Mouse (Mus musculus): ENCODE data around the gene Pim3. TPM values are rescaled to one million over a fixed set of nuclear protein-coding genes. Genes with fewer than 3 reads are reported as not detected.

Pim3 gene
- total RNA-seq, 2 experiments from 2014 or later, result 45.9 to 48.8 TPM

- no peak for DNase-seq (ENCODE audit: low spot score in 2 of 2)
Measured at GRCm38 (mm10) chr15:88836571-88836970, 25.4 kb upstream of the Pim3 start.

GRCm38 (mm10) chr15:88837199-88837932 lies 24.6 kb upstream of the Pim3 start:
- DNase-seq (ENCODE audit: low spot score in 2 of 2), result peak in 1 of 2 experiments; percentile 46

- no peak for DNase-seq (ENCODE audit: low spot score in 2 of 2)
Measured at GRCm38 (mm10) chr15:88837977-88838376, 24.0 kb upstream of the Pim3 start.

GRCm38 (mm10) chr15:88839271-88839670 lies 22.7 kb upstream of the Pim3 start:
- no peak for DNase-seq (ENCODE audit: low spot score in 2 of 2)

GRCm38 (mm10) chr15:88840126-88840525 lies 21.9 kb upstream of the Pim3 start:
- no peak for DNase-seq (ENCODE audit: low spot score in 2 of 2)

- DNase-seq (ENCODE audit: low spot score in 2 of 2), result no peak
Measured at GRCm38 (mm10) chr15:88841160-88841559, 20.8 kb upstream of the Pim3 start.

- DNase-seq (ENCODE audit: low spot score in 2 of 2), result no peak
Measured at GRCm38 (mm10) chr15:88841580-88842299, 20.2 kb upstream of the Pim3 start.

- no peak for DNase-seq (ENCODE audit: low spot score in 2 of 2)
Measured at GRCm38 (mm10) chr15:88842300-88842673, 19.7 kb upstream of the Pim3 start.

- DNase-seq (ENCODE audit: low spot score in 2 of 2), result no peak
Measured at GRCm38 (mm10) chr15:88843486-88844097, 18.4 kb upstream of the Pim3 start.

GRCm38 (mm10) chr15:88844966-88845365 lies 17.0 kb upstream of the Pim3 start:
- DNase-seq (ENCODE audit: low spot score in 2 of 2), result no peak

- no peak for DNase-seq (ENCODE audit: low spot score in 2 of 2)
Measured at GRCm38 (mm10) chr15:88848661-88849060, 13.3 kb upstream of the Pim3 start.

GRCm38 (mm10) chr15:88849621-88850020 lies 12.4 kb upstream of the Pim3 start:
- DNase-seq (ENCODE audit: low spot score in 2 of 2), result no peak

GRCm38 (mm10) chr15:88850146-88850826 lies 11.7 kb upstream of the Pim3 start:
- no peak for DNase-seq (ENCODE audit: low spot score in 2 of 2)

- DNase-seq (ENCODE audit: low spot score in 2 of 2), result no peak
Measured at GRCm38 (mm10) chr15:88851076-88851475, 10.9 kb upstream of the Pim3 start.

GRCm38 (mm10) chr15:88851507-88852149 lies 10.4 kb upstream of the Pim3 start:
- DNase-seq (ENCODE audit: low spot score in 2 of 2), result no peak

- no peak for DNase-seq (ENCODE audit: low spot score in 2 of 2)
Measured at GRCm38 (mm10) chr15:88853106-88853505, 8.9 kb upstream of the Pim3 start.

GRCm38 (mm10) chr15:88854119-88854968 lies 7.6 kb upstream of the Pim3 start:
- no peak for DNase-seq (ENCODE audit: low spot score in 2 of 2)

GRCm38 (mm10) chr15:88854969-88855830 lies 6.8 kb upstream of the Pim3 start:
- no peak for DNase-seq (ENCODE audit: low spot score in 2 of 2)

- DNase-seq (ENCODE audit: low spot score in 2 of 2), result no peak
Measured at GRCm38 (mm10) chr15:88855896-88856417, 6.0 kb upstream of the Pim3 start.
